Mouse (Mus musculus): Measurements from ENCODE around the gene Tpx2. TPM values are rescaled to one million over a fixed set of nuclear protein-coding genes. Genes with fewer than 3 reads are reported as not detected.

Gene Tpx2
- polyA plus RNA-seq, 2 experiments from 2014 or later = 4.0 to 9.7 TPM

- ATAC-seq = no peak
Observed at GRCm38 (mm10) chr2:152878239-152878638, 30.5 kb downstream of the Tpx2 start.

GRCm38 (mm10) chr2:152880898-152881297 lies 33.1 kb downstream of the Tpx2 start:
- ATAC-seq = no peak

GRCm38 (mm10) chr2:152884101-152884645 lies 36.4 kb downstream of the Tpx2 start:
- no peak for ATAC-seq

GRCm38 (mm10) chr2:152887230-152887629 lies 39.5 kb downstream of the Tpx2 start:
- ATAC-seq = no peak

- no peak for ATAC-seq
Observed at GRCm38 (mm10) chr2:152888774-152889173, 41.0 kb downstream of the Tpx2 start.

GRCm38 (mm10) chr2:152895834-152896233 lies 48.1 kb downstream of the Tpx2 start:
- no peak for ATAC-seq

GRCm38 (mm10) chr2:152896926-152897325 lies 49.2 kb downstream of the Tpx2 start:
- ATAC-seq = no peak

GRCm38 (mm10) chr2:152899011-152899410 lies 51.2 kb downstream of the Tpx2 start:
- ATAC-seq = no peak

GRCm38 (mm10) chr2:152901296-152901695 lies 53.5 kb downstream of the Tpx2 start:
- ATAC-seq = no peak

GRCm38 (mm10) chr2:152902658-152903057 lies 54.9 kb downstream of the Tpx2 start:
- ATAC-seq = no peak

- ATAC-seq = no peak
Observed at GRCm38 (mm10) chr2:152903586-152903985, 55.8 kb downstream of the Tpx2 start.

GRCm38 (mm10) chr2:152904127-152904643 lies 56.4 kb downstream of the Tpx2 start:
- peak; percentile 78 for ATAC-seq

GRCm38 (mm10) chr2:152905036-152905829 lies 57.5 kb downstream of the Tpx2 start:
- ATAC-seq = no peak

- no peak for ATAC-seq
Observed at GRCm38 (mm10) chr2:152906274-152907037, 58.7 kb downstream of the Tpx2 start.

- ATAC-seq = peak; percentile 33
Observed at GRCm38 (mm10) chr2:152907114-152907943, 59.6 kb downstream of the Tpx2 start.

- ATAC-seq = no peak
Observed at GRCm38 (mm10) chr2:152909848-152910247, 62.1 kb downstream of the Tpx2 start.

GRCm38 (mm10) chr2:152911031-152911430 lies 63.3 kb downstream of the Tpx2 start, which contains the start of gene Mylk2:
Mylk2 (plus strand) TSS chr2:152911352.
- ATAC-seq = no peak

- ATAC-seq = no peak
Observed at GRCm38 (mm10) chr2:152911432-152911831, 63.7 kb downstream of the Tpx2 start.

GRCm38 (mm10) chr2:152913471-152913870 lies 65.7 kb downstream of the Tpx2 start:
- ATAC-seq = no peak

GRCm38 (mm10) chr2:152914310-152915120 lies 66.8 kb downstream of the Tpx2 start:
- peak; percentile 96 for ATAC-seq

GRCm38 (mm10) chr2:152915453-152915852 lies 67.7 kb downstream of the Tpx2 start:
- no peak for ATAC-seq

Measured in CD4-positive, CD25-positive, alpha-beta regulatory T cell, adult 4 months (primary cell).